Mouse (Mus musculus) hindbrain, embryonic 13.5 days (tissue): ENCODE data around the gene T. TPM values are rescaled to one million over a fixed set of nuclear protein-coding genes. Genes with fewer than 3 reads are reported as not detected.

Experiments
- ATAC-seq: fragments of 200-750 bp; cut with Nextera tagmentation; 2 replicates; pipeline ENCODE4 v1.8.0; 2017; ENCODE audit warnings: moderate TSS enrichment; ENCODE audit not compliant: low FRiP score
- H3K27ac ChIP-seq: fragments of 300-500 bp; sonication (generic); 2 replicates; pipeline ENCODE4 v1.5.1; 2015; ENCODE audit warnings: inconsistent platforms, mild to moderate bottlenecking, moderate library complexity
- H3K27me3 ChIP-seq: fragments of 300-500 bp; sonication (generic); 2 replicates; pipeline ENCODE4 v1.6.1; 2015; ENCODE audit warnings: mild to moderate bottlenecking, inconsistent platforms
- H3K36me3 ChIP-seq: fragments of 300-500 bp; sonication (generic); 2 replicates; pipeline ENCODE4 v1.6.1; 2015; ENCODE audit warnings: mild to moderate bottlenecking, inconsistent platforms
- H3K4me1 ChIP-seq: fragments of 300-500 bp; sonication (generic); replicated peaks from 2 replicates; pipeline ENCODE4 v1.6.1; 2015; ENCODE audit warnings: inconsistent platforms
- H3K4me2 ChIP-seq: fragments of 300-500 bp; sonication (generic); 2 replicates; pipeline ENCODE4 v1.6.1; 2015; ENCODE audit warnings: inconsistent platforms, mild to moderate bottlenecking, moderate library complexity
- H3K4me3 ChIP-seq: fragments of 300-500 bp; sonication (generic); 2 replicates; pipeline ENCODE4 v1.5.1; 2015; ENCODE audit warnings: mild to moderate bottlenecking, inconsistent platforms
- H3K9ac ChIP-seq: fragments of 300-500 bp; sonication (generic); 2 replicates; pipeline ENCODE4 v1.6.1; 2015; ENCODE audit warnings: mild to moderate bottlenecking, inconsistent platforms
- H3K9me3 ChIP-seq: fragments of 300-500 bp; sonication (generic); 2 replicates; pipeline ENCODE4 v1.6.1; 2016; ENCODE audit warnings: inconsistent platforms
- WGBS: fragments of 180-500 bp; shearing (Covaris S2); methylation state at CpG from one replicate; pipeline ENCODE4 v1.1.7; 2015; 5-methylcytosine and 5-hydroxymethylcytosine counted together
- polyA plus RNA-seq: library from polyadenylated mRNA; unstranded; fragments of >200 nt; fragmentation: Nextera tagmentation; extraction: Ambion mirVana; gene quantifications from 2 replicates; pipeline ENCODE4 v1.2.1, GENCODE M21; 2015

T gene
- polyA plus RNA-seq, 1 experiment from 2014 or later: 0.44 TPM

- Histone ChIP-seq H3K9me3 (no peaks in the 10 kb centered on the region), H3K27me3 (no peaks in the 10 kb centered on the region), H3K4me3 (no peak overlapping the region), H3K27ac (no peak overlapping the region), H3K9ac (no peak overlapping the region), H3K36me3 (no peaks in the 10 kb centered on the region), H3K4me2 (no peak overlapping the region), H3K4me1 (no peaks in the 10 kb centered on the region)
- 82% methylated on average over 10 of the region's 10 CpGs for WGBS
- ATAC-seq: no peak
Observed at GRCm38 (mm10) chr17:8481797-8482196, 47.6 kb downstream of the T start.

- no peak for ATAC-seq
- 87% methylated on average over 7 of the region's 7 CpGs for WGBS
- H3K9me3 ChIP-seq: no peaks in the 10 kb centered on the region
- H3K4me2 ChIP-seq: no peak overlapping the region
- no peaks in the 10 kb centered on the region for H3K36me3 ChIP-seq
- H3K9ac ChIP-seq: no peak overlapping the region
- no peak overlapping the region for H3K27ac ChIP-seq
- no peaks in the 10 kb centered on the region for H3K4me1 ChIP-seq
- no peak overlapping the region for H3K4me3 ChIP-seq
- 0 out of 2 replicates have a peak, but pooled peaks cover 2% of the 10 kb centered on the region for H3K27me3 ChIP-seq
Observed at GRCm38 (mm10) chr17:8482876-8483275, 48.7 kb downstream of the T start.

- H3K27me3 ChIP-seq: 0 out of 2 replicates have a peak, but pooled peaks cover 6% of the 10 kb centered on the region
- H3K4me1 ChIP-seq: no peaks in the 10 kb centered on the region
- no peak overlapping the region for H3K4me3 ChIP-seq
- no peaks in the 10 kb centered on the region for H3K36me3 ChIP-seq
- no peak for ATAC-seq
- no peak overlapping the region for H3K9ac ChIP-seq
- H3K27ac ChIP-seq: no peak overlapping the region
- no peaks in the 10 kb centered on the region for H3K9me3 ChIP-seq
- H3K4me2 ChIP-seq: no peak overlapping the region
- 80% methylated on average over 3 of the region's 3 CpGs for WGBS
Observed at GRCm38 (mm10) chr17:8484246-8484645, 50.0 kb downstream of the T start.

GRCm38 (mm10) chr17:8485146-8485545 is 50.9 kb downstream of the T start:
- H3K9me3 ChIP-seq: no peaks in the 10 kb centered on the region
- ATAC-seq: no peak
- no peak overlapping the region for H3K9ac ChIP-seq
- no peak overlapping the region for H3K4me2 ChIP-seq
- 0 out of 2 replicates have a peak, but pooled peaks cover 6% of the 10 kb centered on the region for H3K27me3 ChIP-seq
- H3K36me3 ChIP-seq: no peaks in the 10 kb centered on the region
- H3K27ac ChIP-seq: no peak overlapping the region
- no peaks in the 10 kb centered on the region for H3K4me1 ChIP-seq
- H3K4me3 ChIP-seq: no peak overlapping the region

GRCm38 (mm10) chr17:8487824-8488223 is 53.6 kb downstream of the T start:
- Histone ChIP-seq H3K4me3 (no peak overlapping the region), H3K4me1 (no peaks in the 10 kb centered on the region), H3K4me2 (no peak overlapping the region), H3K9ac (no peak overlapping the region), H3K27ac (no peak overlapping the region), H3K9me3 (no peaks in the 10 kb centered on the region), H3K27me3 (0 out of 2 replicates have a peak, but pooled peaks cover 6% of the 10 kb centered on the region), H3K36me3 (no peaks in the 10 kb centered on the region)
- ATAC-seq: no peak
- WGBS: 60% methylated on average over 12 of the region's 12 CpGs

- 93% methylated on average over 5 of the region's 5 CpGs for WGBS
- ATAC-seq: no peak
Observed at GRCm38 (mm10) chr17:8490971-8491370, 56.7 kb downstream of the T start.

More at GRCm38 (mm10) chr17:8490971-8491370, 56.7 kb downstream of the T start:
- Histone ChIP-seq H3K4me2 (no peak overlapping the region), H3K36me3 (no peaks in the 10 kb centered on the region), H3K4me3 (no peak overlapping the region), H3K4me1 (no peaks in the 10 kb centered on the region), H3K27me3 (0 out of 2 replicates have a peak, but pooled peaks cover 6% of the 10 kb centered on the region), H3K9ac (no peak overlapping the region), H3K9me3 (no peaks in the 10 kb centered on the region), H3K27ac (no peak overlapping the region)

Other genes starting within 250 kb of the T start
- not detected in 2 replicates for gene Ccr6, start 198.4 kb upstream of the T start, polyA plus RNA-seq
- 241 and 254 TPM in 2 replicates for gene Mpc1, start 151.5 kb upstream of the T start, polyA plus RNA-seq
- gene Sft2d1, start 123.3 kb upstream of the T start, polyA plus RNA-seq: 151 and 154 TPM in 2 replicates
- gene Prr18, start 97.0 kb upstream of the T start, polyA plus RNA-seq: 9.6 TPM in 2 replicates
- gene T2, start 78.4 kb upstream of the T start, polyA plus RNA-seq: 0.38 and 0.62 TPM in 2 replicates
- gene Pde10a, start 90.9 kb downstream of the T start, polyA plus RNA-seq: 12.5 and 14.5 TPM in 2 replicates
- gene Gm17087, start 132.5 kb downstream of the T start, polyA plus RNA-seq: not detected in 2 replicates